Mouse (Mus musculus): ENCODE measurements around the gene Tmem119.

- TF ChIP-seq POLR2A (IDR thresholded peaks at IDR 0.05; ENCODE audit: control insufficient read depth, extremely low read depth, insufficient read depth, low read length, poor library complexity), result no peak
- no peak for TF ChIP-seq CTCF (IDR thresholded peaks at IDR 0.05; ENCODE audit: borderline replicate concordance, control insufficient read depth, extremely low read depth, insufficient read depth, low read length, poor library complexity)
Measured at GRCm38 (mm10) chr5:113828481-113828880, 28.2 kb upstream of the Tmem119 start.
